Mouse (Mus musculus) embryonic facial prominence, embryonic 13.5 days (tissue): ENCODE results near the gene Ropn1l. TPM values are rescaled to one million over a fixed set of nuclear protein-coding genes. Genes with fewer than 3 reads are reported as not detected.
A peak's percentile ranks its signal among the peaks of the same experiment; 100 is the strongest.

Source experiments
- ATAC-seq: fragments of 200-750 bp; cut with Nextera tagmentation; 2 replicates; pipeline ENCODE4 v1.8.0; 2017; ENCODE audit warnings: low read depth; ENCODE audit not compliant: insufficient number of reproducible peaks, insufficient read depth, low FRiP score, low TSS enrichment
- H3K27ac ChIP-seq: fragments of 300-500 bp; sonication (generic); 2 replicates; pipeline ENCODE4 v1.5.1; 2015; ENCODE audit warnings: moderate library complexity, mild to moderate bottlenecking, inconsistent platforms
- H3K27me3 ChIP-seq: fragments of 300-500 bp; sonication (generic); 2 replicates; pipeline ENCODE4 v1.6.1; 2015; ENCODE audit warnings: mild to moderate bottlenecking, inconsistent platforms
- H3K36me3 ChIP-seq: fragments of 300-500 bp; sonication (generic); 2 replicates; pipeline ENCODE4 v1.6.1; 2015; ENCODE audit warnings: mild to moderate bottlenecking, inconsistent platforms
- H3K4me1 ChIP-seq: fragments of 300-500 bp; sonication (generic); 2 replicates; pipeline ENCODE4 v1.6.1; 2015; ENCODE audit warnings: inconsistent platforms
- H3K4me2 ChIP-seq: fragments of 300-500 bp; sonication (generic); 2 replicates; pipeline ENCODE4 v1.6.1; 2015; ENCODE audit warnings: moderate library complexity, mild to moderate bottlenecking, inconsistent platforms
- H3K4me3 ChIP-seq: fragments of 300-500 bp; sonication (generic); 2 replicates; pipeline ENCODE4 v1.5.1; 2015; ENCODE audit warnings: mild to moderate bottlenecking, inconsistent platforms
- H3K9ac ChIP-seq: fragments of 300-500 bp; sonication (generic); 2 replicates; pipeline ENCODE4 v1.6.1; 2015; ENCODE audit warnings: mild to moderate bottlenecking, inconsistent platforms
- H3K9me3 ChIP-seq: fragments of 300-500 bp; sonication (generic); 2 replicates; pipeline ENCODE4 v1.6.1; 2016; ENCODE audit warnings: inconsistent platforms
- WGBS: fragments of 180-500 bp; shearing (Covaris S2); methylation state at CpG from one replicate; pipeline ENCODE4 v1.1.7; 2015; ENCODE audit warnings: mixed read lengths; 5-methylcytosine and 5-hydroxymethylcytosine counted together
- polyA plus RNA-seq: library from polyadenylated mRNA; unstranded; fragments of >200 nt; fragmentation: Nextera tagmentation; extraction: Ambion mirVana; gene quantifications from 2 replicates; pipeline ENCODE4 v1.2.1, GENCODE M21; 2015

The Ropn1l gene
- 0.94 and 1.5 TPM in 2 replicates for polyA plus RNA-seq

DNA sequence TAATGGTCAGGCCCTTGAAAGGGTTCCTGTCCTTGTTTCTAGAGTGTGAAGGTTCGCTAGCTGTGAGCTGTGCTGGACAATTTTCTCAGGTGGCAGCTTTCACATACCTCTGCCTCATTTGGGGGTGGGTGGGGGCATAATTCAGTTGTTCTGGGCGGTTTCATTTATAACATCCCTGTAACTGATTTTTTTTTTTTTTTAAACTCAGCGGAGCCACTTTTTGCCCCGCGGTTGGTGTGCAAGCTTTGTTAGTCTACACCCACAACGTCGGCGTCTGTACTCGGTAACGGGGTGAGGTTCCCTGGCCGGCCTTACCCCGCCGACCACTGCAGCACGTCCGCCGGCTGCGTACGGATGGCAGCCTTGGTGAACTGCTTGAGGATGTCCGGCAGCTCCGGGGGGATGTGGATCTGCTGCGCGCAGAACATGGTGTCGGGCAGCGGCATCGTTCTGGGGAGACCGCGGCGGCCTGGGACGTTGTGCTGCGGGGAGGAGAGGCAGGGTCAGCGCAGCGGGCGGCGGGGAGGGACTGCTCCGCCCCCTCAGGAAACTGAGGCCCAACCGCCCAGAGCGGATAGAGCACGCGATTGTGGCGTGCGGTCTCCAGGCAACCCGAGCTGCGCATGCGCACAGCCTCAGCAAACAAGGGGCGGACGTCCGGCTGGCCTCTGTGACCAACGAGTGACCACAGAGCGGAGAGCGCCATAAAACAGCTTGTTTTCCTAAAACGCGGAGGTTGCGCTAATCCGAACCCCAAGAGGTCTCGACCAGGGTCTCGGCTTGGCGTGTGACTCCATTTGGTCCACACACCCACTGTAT is at the start of gene Ropn1l:
Ropn1l (minus strand) TSS at position 640 of the 819 bp plus-strand sequence.
- peak within 1 kb of the TSS; percentile 78 for H3K9ac ChIP-seq
- ATAC-seq = peak; percentile 83
- H3K4me1 ChIP-seq = 0 out of 2 replicates have a peak, but pooled peaks cover 4% of the 10 kb centered on the region
- peak within 1 kb of the TSS; percentile 78 for H3K4me2 ChIP-seq
- no peaks in the 10 kb centered on the region for H3K9me3 ChIP-seq
- peak within 1 kb of the TSS; percentile 65 for H3K4me3 ChIP-seq
- peak within 1 kb of the TSS; percentile 60; the same call in 1 of the 2 replicates for H3K27ac ChIP-seq
- H3K27me3 ChIP-seq = no peaks in the 10 kb centered on the region
- WGBS = under 1% methylated on average over 57 of the region's 57 CpGs
- peaks cover 12% of the 10 kb centered on the region for H3K36me3 ChIP-seq

DNA sequence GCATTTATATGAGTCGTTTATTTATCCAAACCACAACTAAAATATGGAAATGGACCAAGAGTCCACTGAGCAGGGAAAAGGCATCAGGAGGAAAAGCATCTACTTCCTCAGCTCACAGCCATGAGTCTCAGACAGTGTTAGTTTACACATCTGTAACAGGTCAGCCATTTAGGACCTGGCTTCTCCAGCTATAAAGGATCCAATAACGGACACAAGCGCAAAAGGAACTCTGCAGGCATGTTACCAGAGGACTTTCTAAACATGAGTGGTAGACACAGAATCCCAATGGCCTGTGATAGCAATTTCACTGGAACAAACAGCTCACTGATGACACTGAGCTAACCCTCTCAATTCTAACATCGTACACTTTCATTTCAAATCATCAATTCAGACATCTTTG is 49.5 kb upstream of the Ropn1l start:
- ATAC-seq = no peak
- Histone ChIP-seq H3K27ac (no peak overlapping the region), H3K27me3 (no peaks in the 10 kb centered on the region), H3K4me2 (no peak overlapping the region), H3K4me1 (0 out of 2 replicates have a peak, but pooled peaks cover 3% of the 10 kb centered on the region), H3K9me3 (no peaks in the 10 kb centered on the region), H3K4me3 (no peak overlapping the region), H3K36me3 (peaks cover 38% of the 10 kb centered on the region), H3K9ac (no peak overlapping the region)
- WGBS = 81% methylated on average over 4 of the region's 4 CpGs

DNA sequence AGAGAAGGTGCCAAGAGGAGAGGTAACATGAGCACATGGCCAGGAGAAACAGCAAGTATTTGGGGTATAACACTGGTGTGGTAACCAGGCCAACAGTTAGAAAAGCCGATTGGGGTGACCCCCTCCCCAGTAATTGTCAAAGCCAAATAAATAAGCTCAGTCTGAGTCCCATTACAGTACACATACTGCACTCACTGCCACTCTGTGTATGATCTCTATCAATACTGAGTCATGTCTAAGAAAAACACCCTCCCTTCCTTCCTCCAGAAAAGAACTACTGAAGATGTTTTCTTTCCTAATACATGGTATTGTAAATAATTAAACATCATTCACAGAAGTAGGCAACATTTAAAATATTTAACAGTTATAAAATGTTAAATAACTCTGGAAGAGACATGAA is 48.8 kb upstream of the Ropn1l start:
- Histone ChIP-seq H3K4me3 (no peak overlapping the region), H3K9ac (no peak overlapping the region), H3K4me2 (no peak overlapping the region), H3K27ac (no peak overlapping the region), H3K27me3 (no peaks in the 10 kb centered on the region), H3K9me3 (no peaks in the 10 kb centered on the region), H3K4me1 (0 out of 2 replicates have a peak, but pooled peaks cover 3% of the 10 kb centered on the region), H3K36me3 (peaks cover 44% of the 10 kb centered on the region)
- no peak for ATAC-seq
- WGBS = 81% methylated on average over 1 of the region's 1 CpGs

DNA sequence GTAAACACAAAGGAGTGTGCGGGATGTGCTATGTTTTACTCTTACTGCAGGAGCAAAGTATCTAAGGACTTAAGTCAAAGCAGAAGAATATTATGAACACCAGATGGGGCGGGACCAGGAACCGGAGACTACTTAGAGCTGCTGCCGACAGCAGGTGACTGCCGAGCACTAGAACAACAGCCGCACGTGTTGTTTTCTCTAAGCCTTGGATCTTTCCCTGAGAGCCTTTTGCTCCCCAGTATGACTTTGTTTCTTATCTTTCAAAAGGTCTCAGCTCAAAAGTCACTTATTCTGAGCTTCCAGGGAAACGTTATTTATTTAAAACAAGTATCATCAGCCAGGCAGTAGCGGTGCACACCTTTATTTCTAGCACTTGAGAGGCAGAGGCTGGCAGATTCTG is 41.3 kb upstream of the Ropn1l start:
- H3K4me1 ChIP-seq = no peaks in the 10 kb centered on the region
- no peaks in the 10 kb centered on the region for H3K27me3 ChIP-seq
- peaks cover 63% of the 10 kb centered on the region for H3K36me3 ChIP-seq
- ATAC-seq = no peak
- H3K4me3 ChIP-seq = no peak overlapping the region
- no peak overlapping the region for H3K9ac ChIP-seq
- H3K4me2 ChIP-seq = no peak overlapping the region
- WGBS = 75% methylated on average over 9 of the region's 9 CpGs
- H3K9me3 ChIP-seq = no peaks in the 10 kb centered on the region
- H3K27ac ChIP-seq = no peak overlapping the region

DNA sequence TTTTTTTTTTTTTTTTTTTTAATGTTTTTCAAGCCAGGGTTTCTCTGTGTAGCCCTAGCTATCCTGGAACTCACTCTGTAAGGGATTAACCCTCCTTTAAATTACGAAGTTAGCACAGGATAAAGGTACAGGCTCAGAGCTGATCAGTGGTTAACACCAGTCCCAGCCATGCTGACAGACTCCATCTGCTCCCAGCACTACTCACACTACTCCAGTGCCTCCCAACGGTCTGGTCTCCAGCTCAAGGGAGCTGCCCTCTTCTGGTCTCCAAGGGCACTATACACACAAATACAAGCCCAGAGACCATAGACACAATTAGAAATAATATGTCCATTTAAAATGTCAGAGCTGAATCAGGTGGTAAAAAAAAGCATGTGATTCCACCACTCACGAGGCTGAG is 40.8 kb upstream of the Ropn1l start:
- H3K9me3 ChIP-seq = no peaks in the 10 kb centered on the region
- ATAC-seq = no peak

DNA sequence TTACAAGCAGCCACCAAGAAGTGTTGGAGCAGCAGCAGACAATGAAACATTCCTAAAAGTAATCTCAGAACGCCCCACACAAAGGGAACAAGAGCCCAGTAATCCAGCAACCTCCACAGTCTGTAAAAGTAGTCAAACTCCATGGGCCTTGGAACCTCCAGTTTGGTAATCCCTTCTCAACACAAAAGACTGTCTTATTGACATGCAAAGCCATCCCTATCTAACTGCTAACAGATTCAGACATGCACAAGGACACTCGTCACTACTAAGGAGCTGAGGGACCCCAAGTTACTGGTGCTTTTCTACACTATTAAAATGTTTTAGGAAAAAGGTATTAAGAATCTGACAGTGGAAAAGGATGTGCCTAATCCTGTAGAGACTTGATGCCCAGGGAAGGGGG is 33.9 kb upstream of the Ropn1l start:
- Histone ChIP-seq H3K36me3 (peaks cover 52% of the 10 kb centered on the region), H3K9ac (no peak overlapping the region), H3K4me2 (no peak overlapping the region), H3K27ac (no peak overlapping the region), H3K4me1 (no peaks in the 10 kb centered on the region), H3K9me3 (no peaks in the 10 kb centered on the region), H3K4me3 (no peak overlapping the region), H3K27me3 (no peaks in the 10 kb centered on the region)
- no peak for ATAC-seq
- 71% methylated on average over 2 of the region's 2 CpGs for WGBS

More for the DNA sequence above, 40.8 kb upstream of the Ropn1l start:
- no peak overlapping the region for H3K27ac ChIP-seq
- no peak overlapping the region for H3K9ac ChIP-seq
- H3K4me3 ChIP-seq = no peak overlapping the region
- H3K27me3 ChIP-seq = no peaks in the 10 kb centered on the region
- no peaks in the 10 kb centered on the region for H3K4me1 ChIP-seq
- H3K36me3 ChIP-seq = peaks cover 65% of the 10 kb centered on the region
- no peak overlapping the region for H3K4me2 ChIP-seq
- 78% methylated on average over 3 of the region's 3 CpGs for WGBS

DNA sequence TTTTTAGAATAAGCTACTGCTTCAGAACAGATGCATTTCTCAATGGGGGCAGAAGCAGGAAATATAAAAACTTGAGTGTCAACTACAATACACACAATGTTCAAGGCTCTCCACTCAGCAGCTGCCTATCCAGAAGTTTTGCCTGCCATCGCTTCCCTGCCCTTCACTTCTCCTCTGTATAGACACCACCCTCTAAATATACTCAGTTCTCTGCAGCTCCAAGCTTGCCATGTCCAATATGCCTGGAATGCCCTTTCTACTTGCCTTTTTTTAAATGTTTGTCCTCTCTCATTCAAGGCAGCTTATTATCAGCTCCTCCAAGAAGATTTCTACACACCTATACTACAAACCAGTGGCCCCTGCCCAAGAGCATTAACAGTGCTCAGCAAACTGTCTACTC is 23.1 kb upstream of the Ropn1l start:
- Histone ChIP-seq H3K27me3 (no peaks in the 10 kb centered on the region), H3K36me3 (peaks cover 75% of the 10 kb centered on the region)
- ATAC-seq = no peak

DNA sequence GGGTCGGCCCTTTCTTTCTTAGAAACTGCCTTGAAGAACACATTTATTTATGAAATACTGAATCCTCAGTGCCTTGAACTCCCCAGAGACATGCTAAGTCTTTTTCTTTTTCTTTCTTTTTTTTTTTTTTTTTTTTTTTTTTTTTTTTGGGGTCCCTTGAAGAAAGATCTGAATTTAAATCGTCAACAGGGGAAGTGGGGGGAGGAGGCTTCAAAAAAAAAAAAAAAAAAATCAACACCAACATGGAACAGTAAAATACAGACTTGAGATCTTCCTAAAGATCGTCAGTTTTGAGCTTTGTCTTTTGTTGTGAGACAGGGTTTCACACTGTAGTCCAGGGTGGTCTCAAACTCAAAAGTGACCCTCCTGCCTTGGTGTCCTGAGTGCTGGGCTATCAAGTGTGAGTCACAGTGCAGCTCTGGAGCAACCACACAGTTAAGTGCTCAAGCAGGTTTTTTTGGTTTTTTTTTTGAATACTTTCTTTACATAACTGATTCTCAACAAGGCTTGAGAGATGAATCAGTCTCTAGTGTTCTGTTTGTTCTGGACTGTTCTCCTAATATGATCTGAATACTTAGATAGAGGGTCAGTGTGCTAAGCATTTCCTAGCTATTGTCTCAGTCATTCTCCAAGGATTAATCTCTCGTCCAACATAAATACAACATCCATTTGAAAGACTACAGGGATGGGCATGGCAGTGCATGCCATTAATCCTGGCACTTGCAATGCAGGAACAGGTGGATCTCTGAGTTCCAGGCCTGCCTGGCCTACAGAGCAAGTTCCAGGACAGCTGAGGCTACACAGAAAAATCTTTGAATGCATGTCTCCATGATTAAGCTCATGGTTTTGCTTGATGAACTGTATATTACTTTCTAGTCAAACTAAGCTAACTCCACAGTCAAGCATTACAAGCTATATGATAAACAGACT is 19.4 kb upstream of the Ropn1l start:
- Histone ChIP-seq H3K27me3 (no peaks in the 10 kb centered on the region), H3K9ac (no peak overlapping the region), H3K27ac (no peak overlapping the region), H3K4me1 (no peaks in the 10 kb centered on the region), H3K4me3 (no peak overlapping the region), H3K4me2 (no peak overlapping the region), H3K36me3 (peaks cover 55% of the 10 kb centered on the region), H3K9me3 (no peaks in the 10 kb centered on the region)
- WGBS = 85% methylated on average over 4 of the region's 4 CpGs
- no peak for ATAC-seq

More for the DNA sequence above, 23.1 kb upstream of the Ropn1l start:
- H3K4me3 ChIP-seq = no peak overlapping the region
- H3K4me2 ChIP-seq = no peak overlapping the region
- H3K27ac ChIP-seq = no peak overlapping the region
- H3K9me3 ChIP-seq = no peaks in the 10 kb centered on the region
- H3K9ac ChIP-seq = no peak overlapping the region
- H3K4me1 ChIP-seq = no peaks in the 10 kb centered on the region
- WGBS = 93% methylated on average over 1 of the region's 1 CpGs

DNA sequence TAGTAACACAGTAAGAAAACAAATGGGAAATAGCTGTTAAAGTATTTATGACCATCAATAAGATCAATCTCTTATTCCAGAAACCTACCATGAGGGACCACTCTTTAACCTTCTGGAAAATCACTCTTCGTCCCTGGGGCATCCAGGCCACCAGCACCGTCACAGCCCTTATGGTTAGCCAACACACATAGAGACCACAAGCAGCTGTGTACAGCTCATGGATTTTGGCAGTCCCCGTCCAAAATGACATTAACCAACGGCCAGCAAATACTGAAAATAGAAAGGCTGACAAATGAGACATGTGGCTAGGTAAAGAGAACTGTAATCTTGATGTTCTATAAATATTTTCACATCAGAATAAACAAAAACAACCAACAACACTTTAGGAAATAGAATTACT is 18.0 kb upstream of the Ropn1l start:
- Histone ChIP-seq H3K27ac (no peak overlapping the region), H3K4me3 (no peak overlapping the region), H3K9me3 (no peaks in the 10 kb centered on the region), H3K9ac (no peak overlapping the region), H3K27me3 (no peaks in the 10 kb centered on the region), H3K4me2 (no peak overlapping the region), H3K36me3 (peaks cover 56% of the 10 kb centered on the region), H3K4me1 (no peaks in the 10 kb centered on the region)
- 92% methylated on average over 4 of the region's 4 CpGs for WGBS
- ATAC-seq = no peak

DNA sequence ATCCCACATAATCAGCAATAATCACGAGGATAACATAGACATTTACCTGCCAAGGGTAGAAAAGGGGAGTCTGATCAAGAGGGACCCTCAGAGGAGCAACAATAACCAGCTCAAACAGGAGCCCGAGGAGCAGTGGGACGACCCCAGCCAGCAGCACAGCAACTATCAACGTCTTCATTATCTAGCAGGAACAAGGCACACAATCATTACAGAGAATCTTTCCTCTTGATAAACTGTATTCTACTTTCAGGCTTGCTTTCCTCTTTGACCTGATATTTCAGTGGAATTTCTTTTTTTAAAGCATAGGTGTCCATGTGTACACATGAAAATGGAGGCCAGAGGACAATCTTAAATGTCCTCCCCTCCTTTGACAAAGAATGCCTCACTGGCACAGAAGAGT is 16.0 kb upstream of the Ropn1l start:
- no peak overlapping the region for H3K4me2 ChIP-seq
- H3K9ac ChIP-seq = no peak overlapping the region
- ATAC-seq = no peak
- H3K27ac ChIP-seq = no peak overlapping the region
- WGBS = 87% methylated on average over 4 of the region's 4 CpGs
- peaks cover 61% of the 10 kb centered on the region for H3K36me3 ChIP-seq
- no peaks in the 10 kb centered on the region for H3K27me3 ChIP-seq
- H3K9me3 ChIP-seq = no peaks in the 10 kb centered on the region
- H3K4me1 ChIP-seq = no peaks in the 10 kb centered on the region
- H3K4me3 ChIP-seq = no peak overlapping the region

DNA sequence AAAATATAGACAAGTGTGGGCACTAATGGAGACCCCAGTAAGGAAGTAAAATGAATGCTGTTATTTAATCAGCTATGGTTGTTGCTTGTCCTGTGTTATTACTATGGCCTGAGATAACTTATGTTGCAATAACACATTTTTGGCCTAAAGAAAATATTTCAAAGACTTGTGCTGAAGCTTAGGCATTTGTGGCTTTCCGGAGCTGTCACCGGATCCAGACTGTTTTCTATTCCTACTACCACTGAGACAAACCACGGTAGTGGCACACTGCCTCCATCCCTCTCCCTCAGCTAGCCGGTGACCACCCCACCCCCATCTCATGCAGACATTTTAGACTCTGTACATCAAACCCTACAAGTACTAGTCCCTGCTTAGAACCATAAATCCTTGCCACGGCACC is 15.3 kb upstream of the Ropn1l start:
- Histone ChIP-seq H3K4me2 (no peak overlapping the region), H3K36me3 (peaks cover 63% of the 10 kb centered on the region), H3K9me3 (no peaks in the 10 kb centered on the region), H3K4me3 (no peak overlapping the region), H3K27me3 (no peaks in the 10 kb centered on the region), H3K4me1 (no peaks in the 10 kb centered on the region), H3K27ac (no peak overlapping the region), H3K9ac (no peak overlapping the region)
- no peak for ATAC-seq
- 84% methylated on average over 5 of the region's 5 CpGs for WGBS
